21 mouse cellular contexts compared by ENCODE assay signal in genomic region chr6:4706415-4706814, GRCm38 (mm10). TPM values are rescaled to one million over a fixed set of nuclear protein-coding genes. Genes with fewer than 3 reads are reported as not detected.
DNase-seq lines count a peak whose midpoint lies in the region; ATAC-seq lines count a peak whose summit lies in the region.
"Had no signal": no experiment of that assay in that cellular context is flagged by ENCODE, and none has a peak within 500 bp of the region (broad histone marks: within the 10 kb centered on the region; RNA-seq: fewer than 3 reads in every experiment).

No protein-coding gene starts in this region.

- intact Hi-C loops in gastrocnemius, postnatal 14 days (cut with DNase I; ENCODE audit: low total_unique reads), result no loop called here

- peak; percentile 84 to 91 for ATAC-seq in hematopoietic stem cell, adult 5-6 weeks (replicated peaks in 1 of 2; ENCODE audit: insufficient read depth in 1 of 2, low FRiP score in 2 of 2, low TSS enrichment in 1 of 2, low read depth in 1 of 2, poor library complexity in 2 of 2, severe bottlenecking in 2 of 2)
- ATAC-seq: activated CD4-positive, CD25-positive, alpha-beta regulatory T cell, adult 4 months; forebrain, embryonic 16.5 days; hindbrain, embryonic 16.5 days had no signal

- DNase-seq in gastrocnemius, postnatal 10 days, result peak; percentile 18
- DNase-seq in gastrocnemius, postnatal 4 days (ENCODE audit: low spot score in 2 of 2), result no peak
- peak; percentile 43 for DNase-seq in gastrocnemius, postnatal 14 days
- DNase-seq in spleen, postnatal 36 days (ENCODE audit: low spot score in 2 of 2), result no peak
- DNase-seq in left cerebral cortex, adult 18-20 months (ENCODE audit: low spot score in 2 of 2), result no peak
- DNase-seq: adrenal gland, adult 2 months; cerebellum, adult 9-10 months; cerebellum, postnatal 36 days; embryo, embryonic 11 days; heart, adult 11 months; heart, postnatal 10 days; kidney, adult 18-20 months; kidney, postnatal 25 days; liver; lung, embryonic 14.5 days had no signal

RNA-seq across cellular contexts. Expression of gene Sgce, which starts 40.6 kb away (rescaled TPM):
- total RNA-seq in gastrocnemius, postnatal 10 days (2021), result 10 to 100 TPM; 36.2 to 43.2 TPM
- total RNA-seq in gastrocnemius, postnatal 4 days (2021), result 10 to 100 TPM; 69.7 to 73.5 TPM
- total RNA-seq in gastrocnemius, postnatal 14 days (2021), result 10 to 100 TPM; 22.3 to 26.4 TPM
- total RNA-seq in hematopoietic stem cell, adult 5-6 weeks (2017), result 16.0 and 25.8 TPM in 2 replicates
- total RNA-seq in left cerebral cortex, adult 18-20 months (2021), result 10 to 100 TPM; 34.0 TPM
- total RNA-seq: CH12.LX; megakaryocyte, adult 5-6 weeks had no signal

RNA-seq across cellular contexts. Expression of gene Peg10, which starts 40.7 kb away (rescaled TPM):
- total RNA-seq in gastrocnemius, postnatal 10 days (2021), result 10 to 100 TPM; 27.9 to 37.8 TPM
- total RNA-seq in gastrocnemius, postnatal 4 days (2021), result 100 to 1,000 TPM; 136 to 193 TPM
- total RNA-seq in gastrocnemius, postnatal 14 days (2021), result 10 to 100 TPM in 1 of 2 experiments, 1 to 10 TPM in 1; 8.6 to 12.3 TPM
- total RNA-seq in hematopoietic stem cell, adult 5-6 weeks (2017), result 0.05 and 0.19 TPM in 2 replicates
- 10 to 100 TPM; 11.6 to 13.7 TPM for total RNA-seq in left cerebral cortex, adult 18-20 months (2021)
- total RNA-seq: CH12.LX; megakaryocyte, adult 5-6 weeks had no signal

Comparison
In these comparisons a context has a peak if more than half of its experiments do, and no peak if none do; other contexts are left out.
1. DNase-seq: peak in gastrocnemius, postnatal 10 days (single experiment) and gastrocnemius, postnatal 14 days (single experiment); none in gastrocnemius, postnatal 4 days (0 of 2), spleen, postnatal 36 days (0 of 2) and left cerebral cortex, adult 18-20 months (0 of 2).